Mouse (Mus musculus): ENCODE results near the gene Adarb2. TPM values are rescaled to one million over a fixed set of nuclear protein-coding genes. Genes with fewer than 3 reads are reported as not detected.

The Adarb2 gene
- polyA plus RNA-seq, 2 experiments = 0.02 to 0.10 TPM

GRCm38 (mm10) chr13:8476237-8476636 lies 273.6 kb downstream of the Adarb2 start:
- no peak for ATAC-seq (ENCODE audit: insufficient read depth)
- Histone ChIP-seq H3K4me1 (replicated peaks; ENCODE audit: control insufficient read depth in 2 of 2, insufficient read depth in 2 of 2, low read length in 1 of 2) (no peaks in the 10 kb centered on the region), H3K36me3 (replicated peaks; ENCODE audit: control insufficient read depth, insufficient read depth, low read depth) (no peaks in the 10 kb centered on the region), H3K9me3 (ENCODE audit: control insufficient read depth, low read length) (no peaks in the 10 kb centered on the region), H3K4me2 (ENCODE audit: low read depth) (no peak overlapping the region), H3K4me3 (ENCODE audit: insufficient read depth in 1 of 2, low read depth in 2 of 2, low read length in 2 of 2) (no peak overlapping the region), H3K27ac (no peak overlapping the region), H3K27me3 (ENCODE audit: control insufficient read depth, insufficient read depth, low read length) (no peaks in the 10 kb centered on the region), H3K9ac (replicated peaks) (no peak overlapping the region)
- WGBS (ENCODE audit: insufficient replicate concordance) = 50% methylated on average over 3 of the region's 3 CpGs
- no peak for TF ChIP-seq CTCF (IDR thresholded peaks at IDR 0.05; ENCODE audit: low read depth)
- no peak for TF ChIP-seq EP300 (IDR thresholded peaks at IDR 0.05; ENCODE audit: low read depth)
- DNase-seq (ENCODE audit: low read depth in 3 of 3, low spot score in 3 of 3) = no peak

- H3K4me1 ChIP-seq (replicated peaks; ENCODE audit: control insufficient read depth in 2 of 2, insufficient read depth in 2 of 2, low read length in 1 of 2) = no peaks in the 10 kb centered on the region
- DNase-seq (ENCODE audit: low read depth in 3 of 3, low spot score in 3 of 3) = no peak
- H3K9me3 ChIP-seq (ENCODE audit: control insufficient read depth, low read length) = no peaks in the 10 kb centered on the region
- TF ChIP-seq CTCF (IDR thresholded peaks at IDR 0.05; ENCODE audit: low read depth) (no peak), EP300 (IDR thresholded peaks at IDR 0.05; ENCODE audit: low read depth) (no peak)
- H3K4me3 ChIP-seq (ENCODE audit: insufficient read depth in 1 of 2, low read depth in 2 of 2, low read length in 2 of 2) = no peak overlapping the region
- 83% methylated on average over 1 of the region's 1 CpGs for WGBS (ENCODE audit: insufficient replicate concordance)
- no peak overlapping the region for H3K4me2 ChIP-seq (ENCODE audit: low read depth)
- H3K27ac ChIP-seq = no peak overlapping the region
- no peaks in the 10 kb centered on the region for H3K27me3 ChIP-seq (ENCODE audit: control insufficient read depth, insufficient read depth, low read length)
- no peak for ATAC-seq (ENCODE audit: insufficient read depth)
- no peaks in the 10 kb centered on the region for H3K36me3 ChIP-seq (replicated peaks; ENCODE audit: control insufficient read depth, insufficient read depth, low read depth)
- H3K9ac ChIP-seq (replicated peaks) = no peak overlapping the region
These were observed 276.1 kb downstream of the Adarb2 start for GRCm38 (mm10) chr13:8478731-8479130.

GRCm38 (mm10) chr13:8479970-8480369 lies 277.3 kb downstream of the Adarb2 start:
- Histone ChIP-seq H3K36me3 (replicated peaks; ENCODE audit: control insufficient read depth, insufficient read depth, low read depth) (no peaks in the 10 kb centered on the region), H3K9me3 (ENCODE audit: control insufficient read depth, low read length) (no peaks in the 10 kb centered on the region), H3K27ac (no peak overlapping the region), H3K4me2 (ENCODE audit: low read depth) (no peak overlapping the region), H3K4me3 (ENCODE audit: insufficient read depth in 1 of 2, low read depth in 2 of 2, low read length in 2 of 2) (no peak overlapping the region), H3K4me1 (replicated peaks; ENCODE audit: control insufficient read depth in 2 of 2, insufficient read depth in 2 of 2, low read length in 1 of 2) (no peaks in the 10 kb centered on the region), H3K9ac (replicated peaks) (no peak overlapping the region), H3K27me3 (ENCODE audit: control insufficient read depth, insufficient read depth, low read length) (no peaks in the 10 kb centered on the region)
- ATAC-seq (ENCODE audit: insufficient read depth) = no peak
- DNase-seq (ENCODE audit: low read depth in 3 of 3, low spot score in 3 of 3) = no peak
- TF ChIP-seq CTCF (IDR thresholded peaks at IDR 0.05; ENCODE audit: low read depth) = no peak
- TF ChIP-seq EP300 (IDR thresholded peaks at IDR 0.05; ENCODE audit: low read depth) = no peak

- 42% methylated on average over 3 of the region's 3 CpGs for WGBS (ENCODE audit: insufficient replicate concordance)
- no peak overlapping the region for H3K4me2 ChIP-seq (ENCODE audit: low read depth)
- DNase-seq (ENCODE audit: low read depth in 3 of 3, low spot score in 3 of 3) (no peak), ATAC-seq (ENCODE audit: insufficient read depth) (no peak)
- no peaks in the 10 kb centered on the region for H3K36me3 ChIP-seq (replicated peaks; ENCODE audit: control insufficient read depth, insufficient read depth, low read depth)
- H3K4me1 ChIP-seq (replicated peaks; ENCODE audit: control insufficient read depth in 2 of 2, insufficient read depth in 2 of 2, low read length in 1 of 2) = no peaks in the 10 kb centered on the region
- TF ChIP-seq CTCF (IDR thresholded peaks at IDR 0.05; ENCODE audit: low read depth) = no peak
- no peak for TF ChIP-seq EP300 (IDR thresholded peaks at IDR 0.05; ENCODE audit: low read depth)
- H3K9me3 ChIP-seq (ENCODE audit: control insufficient read depth, low read length) = no peaks in the 10 kb centered on the region
- H3K9ac ChIP-seq (replicated peaks) = no peak overlapping the region
- H3K27ac ChIP-seq = no peak overlapping the region
- no peaks in the 10 kb centered on the region for H3K27me3 ChIP-seq (ENCODE audit: control insufficient read depth, insufficient read depth, low read length)
- no peak overlapping the region for H3K4me3 ChIP-seq (ENCODE audit: insufficient read depth in 1 of 2, low read depth in 2 of 2, low read length in 2 of 2)
These were observed 278.7 kb downstream of the Adarb2 start for GRCm38 (mm10) chr13:8481347-8481746.

GRCm38 (mm10) chr13:8484592-8485272 lies 282.1 kb downstream of the Adarb2 start:
- Histone ChIP-seq H3K27me3 (ENCODE audit: control insufficient read depth, insufficient read depth, low read length) (no peaks in the 10 kb centered on the region), H3K36me3 (replicated peaks; ENCODE audit: control insufficient read depth, insufficient read depth, low read depth) (no peaks in the 10 kb centered on the region), H3K4me3 (ENCODE audit: insufficient read depth in 1 of 2, low read depth in 2 of 2, low read length in 2 of 2) (no peak overlapping the region), H3K9ac (replicated peaks) (no peak overlapping the region), H3K4me2 (ENCODE audit: low read depth) (no peak overlapping the region), H3K4me1 (replicated peaks; ENCODE audit: control insufficient read depth in 2 of 2, insufficient read depth in 2 of 2, low read length in 1 of 2) (no peaks in the 10 kb centered on the region), H3K27ac (no peak overlapping the region), H3K9me3 (ENCODE audit: control insufficient read depth, low read length) (no peaks in the 10 kb centered on the region)
- DNase-seq (ENCODE audit: low read depth in 3 of 3, low spot score in 3 of 3) (no peak), ATAC-seq (ENCODE audit: insufficient read depth) (no peak)
- WGBS (ENCODE audit: insufficient replicate concordance) = 37% methylated on average over 4 of the region's 4 CpGs
- TF ChIP-seq CTCF (IDR thresholded peaks at IDR 0.05; ENCODE audit: low read depth) (no peak), EP300 (IDR thresholded peaks at IDR 0.05; ENCODE audit: low read depth) (no peak)
